Mouse (Mus musculus): ENCODE results near the gene Kdm2b. TPM values are rescaled to one million over a fixed set of nuclear protein-coding genes. Genes with fewer than 3 reads are reported as not detected.

Gene Kdm2b
- total and polyA plus RNA-seq, 2 experiments from 2014 or later, result 60.9 to 75.7 TPM

- 88% methylated on average over 3 of the region's 3 CpGs for WGBS
- TF ChIP-seq CTCF (IDR thresholded peaks at IDR 0.05; ENCODE audit: low read depth), result no peak
- no peaks in the 10 kb centered on the region for H3K9me3 ChIP-seq (ENCODE audit: low read length)
- H3K36me3 ChIP-seq (ENCODE audit: insufficient read depth, low read length), result peaks cover 44% of the 10 kb centered on the region; the same call in 1 of the 2 replicates
- DNase-seq (ENCODE audit: low spot score) (no peak), ATAC-seq (no peak)
- no peak overlapping the region for H3K4me3 ChIP-seq (ENCODE audit: low read length)
- no peaks in the 10 kb centered on the region for H3K4me1 ChIP-seq (ENCODE audit: insufficient read depth, low read length)
- H3K27ac ChIP-seq, result no peak overlapping the region
- no peaks in the 10 kb centered on the region for H3K27me3 ChIP-seq (ENCODE audit: insufficient read depth, low read length)
- no peak overlapping the region for H3K4me2 ChIP-seq (ENCODE audit: low read depth, low read length)
- H3K9ac ChIP-seq (replicated peaks; ENCODE audit: low read length), result no peak overlapping the region
These were observed 115.3 kb downstream of the Kdm2b start for GRCm38 (mm10) chr5:122874359-122874758.

GRCm38 (mm10) chr5:122873573-122873972, 116.0 kb downstream of the Kdm2b start:
- Histone ChIP-seq H3K27ac (no peak overlapping the region), H3K4me2 (ENCODE audit: low read depth, low read length) (no peak overlapping the region), H3K9me3 (ENCODE audit: low read length) (no peaks in the 10 kb centered on the region), H3K9ac (replicated peaks; ENCODE audit: low read length) (no peak overlapping the region), H3K4me1 (ENCODE audit: insufficient read depth, low read length) (no peaks in the 10 kb centered on the region), H3K27me3 (ENCODE audit: insufficient read depth, low read length) (no peaks in the 10 kb centered on the region), H3K36me3 (ENCODE audit: insufficient read depth, low read length) (peaks cover 43% of the 10 kb centered on the region; the same call in 1 of the 2 replicates), H3K4me3 (ENCODE audit: low read length) (no peak overlapping the region)
- 68% methylated on average over 2 of the region's 2 CpGs for WGBS
- no peak for DNase-seq (ENCODE audit: low spot score)
- no peak for ATAC-seq
- no peak for TF ChIP-seq CTCF (IDR thresholded peaks at IDR 0.05; ENCODE audit: low read depth)

- ATAC-seq, result no peak
- peaks cover 46% of the 10 kb centered on the region for H3K36me3 ChIP-seq (ENCODE audit: insufficient read depth, low read length)
- H3K9me3 ChIP-seq (ENCODE audit: low read length), result no peaks in the 10 kb centered on the region
- no peaks in the 10 kb centered on the region for H3K4me1 ChIP-seq (ENCODE audit: insufficient read depth, low read length)
- WGBS, result 93% methylated on average over 3 of the region's 3 CpGs
- no peak overlapping the region for H3K4me3 ChIP-seq (ENCODE audit: low read length)
- H3K27ac ChIP-seq, result no peak overlapping the region
- H3K4me2 ChIP-seq (ENCODE audit: low read depth, low read length), result no peak overlapping the region
- no peak for DNase-seq (ENCODE audit: low spot score)
- H3K27me3 ChIP-seq (ENCODE audit: insufficient read depth, low read length), result no peaks in the 10 kb centered on the region
- no peak for TF ChIP-seq CTCF (IDR thresholded peaks at IDR 0.05; ENCODE audit: low read depth)
- H3K9ac ChIP-seq (replicated peaks; ENCODE audit: low read length), result no peak overlapping the region
These were observed 117.0 kb downstream of the Kdm2b start for GRCm38 (mm10) chr5:122872626-122873025.

GRCm38 (mm10) chr5:122863053-122863452, 126.6 kb downstream of the Kdm2b start:
- Histone ChIP-seq H3K4me1 (ENCODE audit: insufficient read depth, low read length) (no peaks in the 10 kb centered on the region), H3K9me3 (ENCODE audit: low read length) (no peaks in the 10 kb centered on the region), H3K9ac (replicated peaks; ENCODE audit: low read length) (no peak overlapping the region), H3K4me3 (ENCODE audit: low read length) (no peak overlapping the region), H3K4me2 (ENCODE audit: low read depth, low read length) (no peak overlapping the region), H3K36me3 (ENCODE audit: insufficient read depth, low read length) (peaks cover 30% of the 10 kb centered on the region), H3K27ac (no peak overlapping the region), H3K27me3 (ENCODE audit: insufficient read depth, low read length) (no peaks in the 10 kb centered on the region)
- no peak for TF ChIP-seq CTCF (IDR thresholded peaks at IDR 0.05; ENCODE audit: low read depth)
- DNase-seq (ENCODE audit: low spot score) (no peak), ATAC-seq (no peak)
- 98% methylated on average over 2 of the region's 2 CpGs for WGBS

- Histone ChIP-seq H3K27ac (no peak overlapping the region), H3K4me1 (ENCODE audit: insufficient read depth, low read length) (peaks cover 7% of the 10 kb centered on the region; the same call in 1 of the 2 replicates), H3K9me3 (ENCODE audit: low read length) (no peaks in the 10 kb centered on the region), H3K36me3 (ENCODE audit: insufficient read depth, low read length) (no peaks in the 10 kb centered on the region), H3K4me3 (ENCODE audit: low read length) (no peak overlapping the region), H3K4me2 (ENCODE audit: low read depth, low read length) (no peak overlapping the region), H3K9ac (replicated peaks; ENCODE audit: low read length) (no peak overlapping the region), H3K27me3 (ENCODE audit: insufficient read depth, low read length) (no peaks in the 10 kb centered on the region)
- 82% methylated on average over 3 of the region's 3 CpGs for WGBS
- no peak; the same call in 1 of the 2 replicates for TF ChIP-seq CTCF (IDR thresholded peaks at IDR 0.05; ENCODE audit: low read depth)
- no peak for ATAC-seq
- no peak for DNase-seq (ENCODE audit: low spot score)
These were observed 133.8 kb downstream of the Kdm2b start for GRCm38 (mm10) chr5:122855858-122856257.

GRCm38 (mm10) chr5:122852611-122853010, 137.0 kb downstream of the Kdm2b start:
- no peaks in the 10 kb centered on the region for H3K36me3 ChIP-seq (ENCODE audit: insufficient read depth, low read length)
- TF ChIP-seq CTCF (IDR thresholded peaks at IDR 0.05; ENCODE audit: low read depth), result no peak
- no peaks in the 10 kb centered on the region for H3K27me3 ChIP-seq (ENCODE audit: insufficient read depth, low read length)
- peaks cover 7% of the 10 kb centered on the region; the same call in 1 of the 2 replicates for H3K4me1 ChIP-seq (ENCODE audit: insufficient read depth, low read length)
- no peaks in the 10 kb centered on the region for H3K9me3 ChIP-seq (ENCODE audit: low read length)
- DNase-seq (ENCODE audit: low spot score) (no peak), ATAC-seq (no peak)
- no peak overlapping the region for H3K9ac ChIP-seq (replicated peaks; ENCODE audit: low read length)
- H3K27ac ChIP-seq, result no peak overlapping the region
- H3K4me2 ChIP-seq (ENCODE audit: low read depth, low read length), result no peak overlapping the region
- no peak overlapping the region for H3K4me3 ChIP-seq (ENCODE audit: low read length)
- 83% methylated on average over 2 of the region's 2 CpGs for WGBS

- peak overlapping the region; percentile 89; the same call in 1 of the 2 replicates for H3K27ac ChIP-seq
- H3K36me3 ChIP-seq (ENCODE audit: insufficient read depth, low read length), result no peaks in the 10 kb centered on the region
- under 1% methylated on average over 38 of the region's 38 CpGs for WGBS
- DNase-seq (ENCODE audit: low spot score) (peak; percentile 79), ATAC-seq (peak; percentile 92)
- H3K4me2 ChIP-seq (ENCODE audit: low read depth, low read length), result peak overlapping the region; percentile 74
- peak overlapping the region; percentile 71 for H3K9ac ChIP-seq (replicated peaks; ENCODE audit: low read length)
- TF ChIP-seq CTCF (IDR thresholded peaks at IDR 0.05; ENCODE audit: low read depth), result peak; percentile 49
- H3K9me3 ChIP-seq (ENCODE audit: low read length), result no peaks in the 10 kb centered on the region
- H3K27me3 ChIP-seq (ENCODE audit: insufficient read depth, low read length), result no peaks in the 10 kb centered on the region
- H3K4me3 ChIP-seq (ENCODE audit: low read length), result peak overlapping the region; percentile 55
- peaks cover 7% of the 10 kb centered on the region; the same call in 1 of the 2 replicates for H3K4me1 ChIP-seq (ENCODE audit: insufficient read depth, low read length)
These were observed 139.2 kb downstream of the Kdm2b start for GRCm38 (mm10) chr5:122850319-122851002.
